In genomic region chr3:40693960-40694359, GRCm38 (mm10) we compare ENCODE assay signal across 14 mouse cellular contexts. TPM values are rescaled to one million over a fixed set of nuclear protein-coding genes. Genes with fewer than 3 reads are reported as not detected.
"Had no signal": no experiment of that assay in that cellular context is flagged by ENCODE, and none has a peak within 500 bp of the region (broad histone marks: within the 10 kb centered on the region; RNA-seq: fewer than 3 reads in every experiment).

No protein-coding gene starts in this region.

- H3K27me3 ChIP-seq: liver, embryonic 15.5 days; neural tube, embryonic 15.5 days had no signal

- H3K4me1 ChIP-seq: limb, embryonic 10.5 days; neural tube, embryonic 15.5 days had no signal

- DNase-seq: lung, adult 2 months; right cerebral cortex, adult 18-20 months; thymus, adult 18-20 months; thymus, postnatal 14 days had no signal

- H3K9me3 ChIP-seq: limb, embryonic 10.5 days; liver, embryonic 15.5 days; neural tube, embryonic 15.5 days had no signal

- H3K27ac ChIP-seq: left cerebral cortex, adult 2 months; limb, embryonic 10.5 days; liver, embryonic 15.5 days; neural tube, embryonic 15.5 days; stomach, postnatal 0 days had no signal

- H3K9ac ChIP-seq: liver, embryonic 15.5 days; neural tube, embryonic 15.5 days had no signal

- H3K4me2 ChIP-seq: liver, embryonic 11.5 days; liver, embryonic 15.5 days; neural tube, embryonic 15.5 days had no signal

- H3K36me3 ChIP-seq: liver, embryonic 15.5 days had no signal

- H3K4me3 ChIP-seq: left cerebral cortex, adult 2 months; limb, embryonic 10.5 days; liver, embryonic 15.5 days; myocyte; neural tube, embryonic 15.5 days had no signal

RNA-seq across cellular contexts. Expression of gene Slc25a31, which starts 14.7 kb away (rescaled TPM):
- total RNA-seq: left cerebral cortex, adult 2 months; left cerebral cortex, postnatal 14 days; megakaryocyte progenitor cell, adult 5-6 weeks had no signal
- polyA plus RNA-seq: large intestine, adult 2 months; myocyte; stomach, postnatal 0 days had no signal
